ENCODE assay signal across 10 mouse cellular contexts in the genomic region with DNA sequence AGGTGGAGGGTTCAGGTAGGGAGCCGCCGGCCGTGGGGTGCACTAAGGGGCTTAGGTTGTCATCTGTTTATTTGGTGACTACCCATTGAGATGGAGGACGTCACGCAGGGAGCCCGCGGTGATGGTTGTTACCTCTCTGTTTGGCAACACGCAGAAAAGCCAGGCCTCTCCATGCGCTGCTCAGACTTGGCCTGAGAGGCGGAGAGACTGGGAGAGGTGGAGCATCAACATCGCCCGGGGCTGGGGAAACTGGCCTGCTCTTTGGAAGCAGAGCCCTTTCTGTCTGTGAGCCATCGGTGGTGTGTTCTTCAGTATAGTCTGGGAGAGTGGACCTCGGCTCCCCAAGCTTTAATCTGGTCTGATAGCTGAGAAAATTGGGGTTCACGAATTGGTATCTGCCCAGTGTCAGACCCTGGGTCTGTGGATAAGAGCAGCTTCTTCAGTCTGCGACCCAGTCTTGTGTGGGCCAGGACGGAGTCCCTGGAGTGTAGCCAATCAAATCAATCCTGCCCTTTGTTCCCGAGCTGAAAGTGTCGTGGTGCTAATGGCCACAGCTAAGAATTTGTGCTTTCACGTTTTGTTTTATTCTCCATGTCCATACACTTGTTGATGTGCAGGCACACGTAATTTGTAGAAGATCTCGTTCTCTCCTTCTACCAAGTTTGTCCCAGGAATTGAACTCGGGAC. TPM values are rescaled to one million over a fixed set of nuclear protein-coding genes. Genes with fewer than 3 reads are reported as not detected.
DNase-seq lines count a peak whose midpoint lies in the region; TF ChIP-seq lines count a peak whose summit lies in the region.
"Had no signal": no experiment of that assay in that cellular context is flagged by ENCODE, and none has a peak within 500 bp of the region (broad histone marks: within the 10 kb centered on the region; RNA-seq: fewer than 3 reads in every experiment).

No protein-coding gene starts in this region.

- H3K27me3 ChIP-seq in testis, adult 2 months (ENCODE audit: control insufficient read depth, insufficient read depth, low read length) = no peaks in the 10 kb centered on the region

- no peaks in the 10 kb centered on the region for H3K36me3 ChIP-seq in testis, adult 2 months (ENCODE audit: control insufficient read depth, insufficient read depth, low read length)

- peaks cover 3% of the 10 kb centered on the region for H3K4me1 ChIP-seq in testis, adult 2 months (ENCODE audit: control insufficient read depth, insufficient read depth, low read length)

- peak overlapping the region; percentile 79 for H3K4me3 ChIP-seq in testis, adult 2 months (ENCODE audit: control insufficient read depth, low read depth, low read length)

- TF ChIP-seq POLR2A in testis, adult 2 months (IDR thresholded peaks at IDR 0.05; ENCODE audit: control insufficient read depth, low read depth, low read length) = no peak

- no peak overlapping the region for H3K27ac ChIP-seq in testis, adult 2 months (ENCODE audit: control insufficient read depth, insufficient read depth, low read depth, low read length)

- TF ChIP-seq CTCF in testis, adult 2 months (IDR thresholded peaks at IDR 0.05; ENCODE audit: control insufficient read depth, insufficient read depth, insufficient replicate concordance, low read depth, low read length) = no peak

- DNase-seq in embryo, embryonic 10.5 days (ENCODE audit: low spot score) = peak; percentile 21
- no peak for DNase-seq in embryo, embryonic 9.5 days (ENCODE audit: extremely low spot score)
- no peak for DNase-seq in testis, postnatal 14 days (ENCODE audit: low spot score)
- DNase-seq in kidney, postnatal 10 days = peak; percentile 43
- DNase-seq in natural killer cell, adult 2 months (ENCODE audit: low spot score in 2 of 2) = no peak
- DNase-seq in spleen, postnatal 36 days (ENCODE audit: low spot score in 2 of 2) = no peak
- no peak for DNase-seq in thymus, postnatal 10 days (ENCODE audit: low spot score in 2 of 2)
- DNase-seq: forebrain, postnatal 0 days; layer of hippocampus, adult 9-11 months had no signal

RNA-seq across cellular contexts. Expression of a gene that starts 41.2 kb away (rescaled TPM):
- 3.7 and 5.5 TPM in 2 replicates for polyA plus RNA-seq in testis, adult 2 months (2012; rRNA removed)

RNA-seq across cellular contexts. Expression of a gene that starts 42.0 kb away (rescaled TPM):
- 7.8 and 8.4 TPM in 2 replicates for polyA plus RNA-seq in testis, adult 2 months (2012; rRNA removed)

Comparison
In these comparisons a context has a peak if more than half of its experiments do, and no peak if none do; other contexts are left out.
1. DNase-seq: peak in embryo, embryonic 10.5 days (single experiment) and kidney, postnatal 10 days (single experiment); none in embryo, embryonic 9.5 days (single experiment), testis, postnatal 14 days (single experiment), natural killer cell, adult 2 months (0 of 2), spleen, postnatal 36 days (0 of 2) and thymus, postnatal 10 days (0 of 2).